Mouse (Mus musculus) myocyte (in vitro differentiated cells): ENCODE measurements around the gene Ap1g1.

Experiments
- CEBPB ChIP-seq: IDR thresholded peaks from 2 replicates; pipeline ENCODE4 v1.6.1; 2011; ENCODE audit warnings: mild to moderate bottlenecking, moderate library complexity; ENCODE audit not compliant: poor library complexity, insufficient read depth, severe bottlenecking
- E2F4 ChIP-seq: IDR thresholded peaks from one replicate; pipeline ENCODE4 v1.6.1; 2011; ENCODE audit warnings: mild to moderate bottlenecking, control low read depth, moderate library complexity; ENCODE audit not compliant: insufficient read depth
- MAX ChIP-seq: IDR thresholded peaks from one replicate; pipeline ENCODE4 v1.6.1; 2011; ENCODE audit warnings: low read depth, mild to moderate bottlenecking, control low read depth
- MYOD1 ChIP-seq, 3 experiments: IDR thresholded peaks; one replicate each; pipeline ENCODE4 v1.6.1; 2011; ENCODE audit warnings: control low read depth in 2 of 3, low read depth in 2 of 3, mild to moderate bottlenecking in 2 of 3, moderate library complexity in 1 of 3; ENCODE audit not compliant: insufficient read length in 2 of 3, control insufficient read depth in 1 of 3
- MYOG ChIP-seq, 3 experiments: IDR thresholded peaks; one replicate each; pipeline ENCODE4 v1.6.1; 2011; ENCODE audit warnings: control low read depth in 2 of 3, low read depth in 2 of 3, mild to moderate bottlenecking in 2 of 3; ENCODE audit not compliant: insufficient read length in 2 of 3, control insufficient read depth in 1 of 3, insufficient read depth in 1 of 3
- POLR2A ChIP-seq: IDR thresholded peaks from one replicate; pipeline ENCODE4 v1.6.1; 2011; ENCODE audit warnings: low read depth, mild to moderate bottlenecking, control low read depth, moderate library complexity; ENCODE audit not compliant: insufficient read length
- POLR2AphosphoS2 ChIP-seq: IDR thresholded peaks from one replicate; pipeline ENCODE4 v1.6.1; 2011; ENCODE audit warnings: low read depth, control low read depth; ENCODE audit not compliant: insufficient read length
- REST ChIP-seq: IDR thresholded peaks from one replicate; pipeline ENCODE4 v1.6.1; 2011; ENCODE audit warnings: mild to moderate bottlenecking, control low read depth, moderate library complexity; ENCODE audit not compliant: insufficient read depth, insufficient read length
- TCF12 ChIP-seq: IDR thresholded peaks from one replicate; pipeline ENCODE4 v1.6.1; 2011; ENCODE audit warnings: mild to moderate bottlenecking, control low read depth; ENCODE audit not compliant: poor library complexity, insufficient read depth, severe bottlenecking
- TCF3 ChIP-seq: IDR thresholded peaks from one replicate; pipeline ENCODE4 v1.6.1; 2011; ENCODE audit warnings: low read depth, control low read depth; ENCODE audit not compliant: insufficient read length
- USF1 ChIP-seq: IDR thresholded peaks from one replicate; pipeline ENCODE4 v1.6.1; 2011; ENCODE audit warnings: low read depth, mild to moderate bottlenecking, control low read depth, moderate library complexity

- TF ChIP-seq POLR2A (no peak), REST (no peak), CEBPB (no peak), MYOG (IDR thresholded peaks at IDR 0.05; ENCODE audit: control insufficient read depth in 1 of 3, insufficient read depth in 1 of 3, insufficient read length in 2 of 3, low read depth in 2 of 3) (no peak), MAX (no peak), USF1 (no peak), E2F4 (no peak), TCF12 (no peak), POLR2AphosphoS2 (no peak), TCF3 (no peak), MYOD1 (IDR thresholded peaks at IDR 0.05; ENCODE audit: control insufficient read depth in 1 of 3, insufficient read length in 2 of 3, low read depth in 2 of 3) (no peak)
These were observed 70.6 kb downstream of the Ap1g1 start for GRCm38 (mm10) chr8:109848981-109849380.
